Mouse (Mus musculus) bone marrow macrophage, adult 2 months (primary cell): ENCODE measurements around the gene Tdrd9.

Source experiments
- CTCF ChIP-seq: IDR thresholded peaks from 2 replicates; pipeline ENCODE4 v1.5.1; 2012; ENCODE audit warnings: low read depth, mild to moderate bottlenecking, low read length, moderate library complexity
- POLR2A ChIP-seq: IDR thresholded peaks from 2 replicates; pipeline ENCODE4 v1.6.1; 2012; ENCODE audit warnings: mild to moderate bottlenecking, low read depth, low read length, borderline replicate concordance

- TF ChIP-seq CTCF: no peak
- no peak for TF ChIP-seq POLR2A
Observed at GRCm38 (mm10) chr12:111936706-111937550, 34.4 kb upstream of the Tdrd9 start.
